8 mouse cellular contexts compared by ENCODE assay signal in the genomic region with DNA sequence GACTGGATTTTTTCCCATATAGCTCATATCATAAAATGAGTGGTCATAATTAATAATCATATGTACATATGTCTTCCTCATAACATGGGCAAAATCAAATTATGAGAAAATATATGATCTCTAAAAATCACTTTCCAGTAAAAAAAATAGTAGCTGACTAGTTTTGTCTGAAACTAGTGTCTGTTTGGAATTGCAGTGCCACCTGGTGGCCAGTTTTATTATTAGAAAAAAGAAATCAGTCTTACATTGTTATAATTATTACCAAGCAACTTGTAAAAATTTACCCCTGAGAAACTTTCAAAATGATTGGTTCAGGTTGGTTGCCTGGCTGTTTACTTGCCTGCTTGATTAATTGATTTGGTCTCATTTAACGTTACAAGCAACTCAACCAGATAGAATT. TPM values are rescaled to one million over a fixed set of nuclear protein-coding genes. Genes with fewer than 3 reads are reported as not detected.
A peak's percentile ranks its signal among the peaks of the same experiment; 100 is the strongest.
DNase-seq lines count a peak whose midpoint lies in the region; ATAC-seq lines count a peak whose summit lies in the region.

No protein-coding gene starts in this region.

- 83% methylated on average over 1 of the region's 1 CpGs for WGBS in intestine, embryonic 14.5 days
- 91% methylated on average over 1 of the region's 1 CpGs for WGBS in intestine, embryonic 16.5 days
- WGBS in large intestine, adult 2 months = 81% methylated on average over 1 of the region's 1 CpGs

- no peak overlapping the region for H3K9ac ChIP-seq in intestine, embryonic 14.5 days (ENCODE audit: low read length)
- no peak overlapping the region for H3K9ac ChIP-seq in intestine, embryonic 16.5 days (ENCODE audit: low read depth, low read length)

- H3K4me3 ChIP-seq in intestine, embryonic 14.5 days (ENCODE audit: low read depth, low read length) = no peak overlapping the region
- H3K4me3 ChIP-seq in intestine, embryonic 16.5 days (ENCODE audit: low read length) = no peak overlapping the region

- ATAC-seq in intestine, embryonic 14.5 days (replicated peaks; ENCODE audit: low FRiP score, low TSS enrichment, low read depth) = no peak
- ATAC-seq in intestine, embryonic 16.5 days = no peak

- no peaks in the 10 kb centered on the region for H3K9me3 ChIP-seq in intestine, embryonic 14.5 days (ENCODE audit: control insufficient read depth, low read length)
- H3K9me3 ChIP-seq in intestine, embryonic 16.5 days (ENCODE audit: control insufficient read depth, low read length) = no peaks in the 10 kb centered on the region

- peaks cover 74% of the 10 kb centered on the region for H3K36me3 ChIP-seq in intestine, embryonic 14.5 days (ENCODE audit: control insufficient read depth, insufficient read depth, low read length)
- H3K36me3 ChIP-seq in intestine, embryonic 16.5 days (ENCODE audit: control insufficient read depth, insufficient read depth, low read length) = 0 out of 2 replicates have a peak, but pooled peaks cover 2% of the 10 kb centered on the region

- no peaks in the 10 kb centered on the region for H3K27me3 ChIP-seq in intestine, embryonic 14.5 days (replicated peaks; ENCODE audit: control insufficient read depth, insufficient read depth, low read length)
- H3K27me3 ChIP-seq in intestine, embryonic 16.5 days (replicated peaks; ENCODE audit: control insufficient read depth, insufficient read depth, low read length) = no peaks in the 10 kb centered on the region

- no peak overlapping the region for H3K27ac ChIP-seq in intestine, embryonic 14.5 days (ENCODE audit: low read depth)
- no peak overlapping the region for H3K27ac ChIP-seq in intestine, embryonic 16.5 days (ENCODE audit: low read length)

- no peaks in the 10 kb centered on the region for H3K4me1 ChIP-seq in intestine, embryonic 14.5 days (replicated peaks; ENCODE audit: control insufficient read depth, insufficient read depth, low read length)
- no peaks in the 10 kb centered on the region for H3K4me1 ChIP-seq in intestine, embryonic 16.5 days (ENCODE audit: control insufficient read depth, insufficient read depth, low read length)

- no peak overlapping the region for H3K4me2 ChIP-seq in intestine, embryonic 14.5 days (ENCODE audit: low read length)
- no peak overlapping the region for H3K4me2 ChIP-seq in intestine, embryonic 16.5 days (ENCODE audit: low read depth, low read length)

- peak; percentile 55 for DNase-seq in intestine, embryonic 14.5 days (ENCODE audit: low spot score)
- DNase-seq in urinary bladder, postnatal 25 days (ENCODE audit: low spot score) = peak; percentile 41
- DNase-seq in urinary bladder, adult 2 months (ENCODE audit: low spot score) = no peak
- DNase-seq in brain, embryonic 18.5 days (ENCODE audit: low read depth, low spot score) = peak; percentile 16
- peak; percentile 16 for DNase-seq in large intestine, adult 2 months (ENCODE audit: low read depth, low spot score)
- peak; percentile 21 to 67 for DNase-seq in spleen, postnatal 4 days (ENCODE audit: low spot score in 2 of 2)
- no peak for DNase-seq in neural tube, embryonic 10.5 days (ENCODE audit: extremely low spot score, low spot score)

RNA-seq across cellular contexts. Expression of gene Gpr21, which starts 30.8 kb away (rescaled TPM):
- 2.2 and 2.6 TPM in 2 replicates for polyA plus RNA-seq in intestine, embryonic 14.5 days (2014; fragmentation: Nextera tagmentation; extraction: Ambion mirVana)
- polyA plus RNA-seq in intestine, embryonic 16.5 days (2015; fragmentation: Nextera tagmentation; extraction: Ambion mirVana) = 0.46 and 0.64 TPM in 2 replicates
- polyA plus RNA-seq in urinary bladder, adult 2 months (2012; rRNA removed) = 0.17 and 0.62 TPM in 2 replicates
- 0.04 and 0.12 TPM in 2 replicates for polyA plus RNA-seq in large intestine, adult 2 months (2012; rRNA removed)

RNA-seq across cellular contexts. Expression of gene Rabgap1, which starts 42.3 kb away (rescaled TPM):
- polyA plus RNA-seq in intestine, embryonic 14.5 days (2014; fragmentation: Nextera tagmentation; extraction: Ambion mirVana) = 42.5 and 44.6 TPM in 2 replicates
- polyA plus RNA-seq in intestine, embryonic 16.5 days (2015; fragmentation: Nextera tagmentation; extraction: Ambion mirVana) = 23.3 and 27.2 TPM in 2 replicates
- 30.5 and 34.1 TPM in 2 replicates for polyA plus RNA-seq in urinary bladder, adult 2 months (2012; rRNA removed)
- 5.0 and 7.4 TPM in 2 replicates for polyA plus RNA-seq in large intestine, adult 2 months (2012; rRNA removed)

RNA-seq across cellular contexts. Expression of gene Zbtb6, which starts 42.4 kb away (rescaled TPM):
- polyA plus RNA-seq in intestine, embryonic 14.5 days (2014; fragmentation: Nextera tagmentation; extraction: Ambion mirVana) = 3.8 and 4.8 TPM in 2 replicates
- 6.1 TPM in 2 replicates for polyA plus RNA-seq in intestine, embryonic 16.5 days (2015; fragmentation: Nextera tagmentation; extraction: Ambion mirVana)
- 8.7 and 9.6 TPM in 2 replicates for polyA plus RNA-seq in urinary bladder, adult 2 months (2012; rRNA removed)
- 2.2 and 3.3 TPM in 2 replicates for polyA plus RNA-seq in large intestine, adult 2 months (2012; rRNA removed)

RNA-seq across cellular contexts. Expression of gene Zbtb26, which starts 42.4 kb away (rescaled TPM):
- 7.0 and 9.8 TPM in 2 replicates for polyA plus RNA-seq in intestine, embryonic 14.5 days (2014; fragmentation: Nextera tagmentation; extraction: Ambion mirVana)
- polyA plus RNA-seq in intestine, embryonic 16.5 days (2015; fragmentation: Nextera tagmentation; extraction: Ambion mirVana) = 4.2 and 4.5 TPM in 2 replicates
- 4.9 and 5.2 TPM in 2 replicates for polyA plus RNA-seq in urinary bladder, adult 2 months (2012; rRNA removed)
- polyA plus RNA-seq in large intestine, adult 2 months (2012; rRNA removed) = 0.97 and 2.1 TPM in 2 replicates

Comparison
In these comparisons a context has a peak if more than half of its experiments do, and no peak if none do; other contexts are left out.
1. DNase-seq: peak in intestine, embryonic 14.5 days (single experiment), urinary bladder, postnatal 25 days (single experiment), brain, embryonic 18.5 days (single experiment), large intestine, adult 2 months (single experiment) and spleen, postnatal 4 days (2 of 2); none in urinary bladder, adult 2 months (single experiment) and neural tube, embryonic 10.5 days (single experiment).